Mouse (Mus musculus) forebrain, embryonic 16.5 days (tissue): ENCODE measurements around the gene Sbk2. TPM values are rescaled to one million over a fixed set of nuclear protein-coding genes. Genes with fewer than 3 reads are reported as not detected.

Source experiments
- ATAC-seq: fragments of 200-750 bp; cut with Nextera tagmentation; 2 replicates; pipeline ENCODE4 v1.8.0; 2017; ENCODE audit warnings: mild to moderate bottlenecking, moderate library complexity
- H3K27ac ChIP-seq: fragments of 300-500 bp; sonication (generic); 2 replicates; pipeline ENCODE4 v1.5.1; 2014; ENCODE audit warnings: low read length, control low read depth
- H3K27me3 ChIP-seq: fragments of 300-500 bp; sonication (generic); replicated peaks from 2 replicates; pipeline ENCODE4 v1.6.1; 2014; ENCODE audit warnings: low read length; ENCODE audit not compliant: control insufficient read depth, insufficient read depth
- H3K36me3 ChIP-seq: fragments of 300-500 bp; sonication (generic); 2 replicates; pipeline ENCODE4 v1.6.1; 2014; ENCODE audit not compliant: control insufficient read depth, insufficient read depth
- H3K4me1 ChIP-seq: fragments of 300-500 bp; sonication (generic); replicated peaks from 2 replicates; pipeline ENCODE4 v1.6.1; 2014; ENCODE audit warnings: low read length; ENCODE audit not compliant: control insufficient read depth, insufficient read depth
- H3K4me2 ChIP-seq: fragments of 300-500 bp; sonication (generic); 2 replicates; pipeline ENCODE4 v1.6.1; 2014; ENCODE audit warnings: mild to moderate bottlenecking, low read length, control low read depth
- H3K4me3 ChIP-seq: fragments of 300-500 bp; sonication (generic); replicated peaks from 2 replicates; pipeline ENCODE4 v1.5.1; 2014; ENCODE audit warnings: mild to moderate bottlenecking, low read length, control low read depth
- H3K9ac ChIP-seq: fragments of 300-500 bp; sonication (generic); replicated peaks from 2 replicates; pipeline ENCODE4 v1.6.1; 2014; ENCODE audit warnings: low read depth, low read length, control low read depth
- H3K9me3 ChIP-seq: fragments of 300-500 bp; sonication (generic); 2 replicates; pipeline ENCODE4 v1.6.1; 2016; ENCODE audit warnings: low read length; ENCODE audit not compliant: control insufficient read depth
- whole genome bisulfite sequencing: fragments of 180-500 bp; shearing (Covaris S2); extraction: QIAGEN DNeasy Blood & Tissue Kit; methylation state at CpG from one replicate; pipeline ENCODE4 v1.1.7; 2014; 5-methylcytosine and 5-hydroxymethylcytosine counted together
- polyA plus RNA-seq: library from polyadenylated mRNA; unstranded; fragments of >200 nt; fragmentation: Nextera tagmentation; extraction: Ambion mirVana; gene quantifications from 2 replicates; pipeline ENCODE4 v1.2.1, GENCODE M21; 2015

The Sbk2 gene
- polyA plus RNA-seq, 1 experiment from 2014 or later = not detected

GRCm38 (mm10) chr7:4924891-4925301 is 39.3 kb downstream of the Sbk2 start:
- no peak overlapping the region for H3K9ac ChIP-seq
- no peaks in the 10 kb centered on the region for H3K9me3 ChIP-seq
- H3K4me3 ChIP-seq = no peak overlapping the region
- WGBS = 0% methylated on average over 3 of the region's 4 CpGs
- peaks cover 9% of the 10 kb centered on the region for H3K36me3 ChIP-seq
- ATAC-seq = no peak
- H3K27ac ChIP-seq = peak overlapping the region; percentile 98
- H3K4me2 ChIP-seq = no peak overlapping the region
- H3K27me3 ChIP-seq = no peaks in the 10 kb centered on the region
- H3K4me1 ChIP-seq = peaks cover 49% of the 10 kb centered on the region

GRCm38 (mm10) chr7:4924483-4924882 is 39.7 kb downstream of the Sbk2 start:
- no peaks in the 10 kb centered on the region for H3K9me3 ChIP-seq
- peak overlapping the region; percentile 56 for H3K4me3 ChIP-seq
- peaks cover 13% of the 10 kb centered on the region for H3K36me3 ChIP-seq
- no peak for ATAC-seq
- 3% methylated on average over 4 of the region's 4 CpGs for WGBS
- H3K27me3 ChIP-seq = no peaks in the 10 kb centered on the region
- peak overlapping the region; percentile 77 for H3K9ac ChIP-seq
- peak overlapping the region; percentile 100 for H3K4me2 ChIP-seq
- peak overlapping the region; percentile 98 for H3K27ac ChIP-seq
- peaks cover 49% of the 10 kb centered on the region for H3K4me1 ChIP-seq

GRCm38 (mm10) chr7:4923586-4924364 is 40.4 kb downstream of the Sbk2 start:
- Histone ChIP-seq H3K4me3 (peak overlapping the region; percentile 56), H3K36me3 (peaks cover 19% of the 10 kb centered on the region), H3K4me2 (peak overlapping the region; percentile 100), H3K9ac (peak overlapping the region; percentile 77), H3K9me3 (no peaks in the 10 kb centered on the region), H3K4me1 (peaks cover 49% of the 10 kb centered on the region), H3K27me3 (no peaks in the 10 kb centered on the region), H3K27ac (peak overlapping the region; percentile 98)
- WGBS = 3% methylated on average over 37 of the region's 37 CpGs
- ATAC-seq = peak; percentile 1; the same call in 1 of the 2 replicates

DNA sequence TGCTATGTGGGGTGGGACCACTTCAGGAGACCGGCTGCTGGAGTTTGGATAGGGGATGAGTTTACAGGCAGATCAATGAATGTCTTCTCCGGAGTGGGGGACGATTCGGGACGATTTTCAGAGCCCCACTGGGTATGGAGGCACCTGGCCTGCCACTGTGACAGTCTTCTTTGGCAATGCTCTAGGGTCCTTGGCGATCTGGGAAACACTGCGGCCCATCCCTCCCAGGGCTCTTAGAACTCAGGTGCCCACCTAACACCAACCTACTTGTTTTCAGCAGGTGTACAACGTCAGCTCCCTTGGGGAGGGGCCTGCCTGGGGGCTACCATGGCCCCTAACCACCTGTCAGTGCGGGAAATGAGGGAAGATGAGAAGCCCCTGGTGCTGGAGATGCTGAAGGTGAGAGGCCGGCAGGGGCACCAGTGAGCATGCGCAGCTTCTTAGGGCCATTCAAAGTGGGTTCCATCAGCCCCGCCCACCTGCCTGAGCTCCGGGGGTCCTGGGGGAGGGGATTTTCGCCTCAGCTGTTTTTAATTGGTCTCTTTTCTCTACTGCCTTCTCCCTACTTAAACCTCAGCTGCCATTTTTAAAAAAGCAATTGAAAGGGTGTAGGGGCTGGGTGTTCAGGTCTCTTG is 41.2 kb downstream of the Sbk2 start:
- no peaks in the 10 kb centered on the region for H3K9me3 ChIP-seq
- peak overlapping the region; percentile 98 for H3K27ac ChIP-seq
- peak; percentile 51 for ATAC-seq
- H3K4me1 ChIP-seq = peaks cover 49% of the 10 kb centered on the region
- no peaks in the 10 kb centered on the region for H3K27me3 ChIP-seq
- 0% methylated on average over 14 of the region's 14 CpGs for WGBS
- H3K9ac ChIP-seq = peak overlapping the region; percentile 77
- H3K36me3 ChIP-seq = peaks cover 19% of the 10 kb centered on the region
- peak overlapping the region; percentile 100 for H3K4me2 ChIP-seq
- peak overlapping the region; percentile 56 for H3K4me3 ChIP-seq

- Histone ChIP-seq H3K36me3 (peaks cover 19% of the 10 kb centered on the region), H3K4me2 (peak overlapping the region; percentile 100), H3K9me3 (no peaks in the 10 kb centered on the region), H3K27me3 (no peaks in the 10 kb centered on the region), H3K4me1 (peaks cover 49% of the 10 kb centered on the region), H3K9ac (peak overlapping the region; percentile 77), H3K27ac (peak overlapping the region; percentile 98), H3K4me3 (peak overlapping the region; percentile 56)
- 0% methylated on average over 14 of the region's 14 CpGs for WGBS
- peak; percentile 79 for ATAC-seq
Observed at GRCm38 (mm10) chr7:4922508-4922907, 41.7 kb downstream of the Sbk2 start.

- Histone ChIP-seq H3K4me2 (peak within 1 kb of the TSS; percentile 100), H3K4me1 (peaks cover 51% of the 10 kb centered on the region), H3K4me3 (peak within 1 kb of the TSS; percentile 56), H3K9me3 (no peaks in the 10 kb centered on the region), H3K27me3 (no peaks in the 10 kb centered on the region), H3K36me3 (peaks cover 19% of the 10 kb centered on the region), H3K27ac (peak within 1 kb of the TSS; percentile 98), H3K9ac (peak within 1 kb of the TSS; percentile 77)
- 0 out of 2 replicates have a peak, but pooled peaks have one; percentile 3 for ATAC-seq
- 22% methylated on average over 8 of the region's 8 CpGs for WGBS
Observed at GRCm38 (mm10) chr7:4921824-4922482, 42.3 kb downstream of the Sbk2 start, which contains the start of gene Nat14. Nat14 (plus strand) TSS chr7:4922028.

DNA sequence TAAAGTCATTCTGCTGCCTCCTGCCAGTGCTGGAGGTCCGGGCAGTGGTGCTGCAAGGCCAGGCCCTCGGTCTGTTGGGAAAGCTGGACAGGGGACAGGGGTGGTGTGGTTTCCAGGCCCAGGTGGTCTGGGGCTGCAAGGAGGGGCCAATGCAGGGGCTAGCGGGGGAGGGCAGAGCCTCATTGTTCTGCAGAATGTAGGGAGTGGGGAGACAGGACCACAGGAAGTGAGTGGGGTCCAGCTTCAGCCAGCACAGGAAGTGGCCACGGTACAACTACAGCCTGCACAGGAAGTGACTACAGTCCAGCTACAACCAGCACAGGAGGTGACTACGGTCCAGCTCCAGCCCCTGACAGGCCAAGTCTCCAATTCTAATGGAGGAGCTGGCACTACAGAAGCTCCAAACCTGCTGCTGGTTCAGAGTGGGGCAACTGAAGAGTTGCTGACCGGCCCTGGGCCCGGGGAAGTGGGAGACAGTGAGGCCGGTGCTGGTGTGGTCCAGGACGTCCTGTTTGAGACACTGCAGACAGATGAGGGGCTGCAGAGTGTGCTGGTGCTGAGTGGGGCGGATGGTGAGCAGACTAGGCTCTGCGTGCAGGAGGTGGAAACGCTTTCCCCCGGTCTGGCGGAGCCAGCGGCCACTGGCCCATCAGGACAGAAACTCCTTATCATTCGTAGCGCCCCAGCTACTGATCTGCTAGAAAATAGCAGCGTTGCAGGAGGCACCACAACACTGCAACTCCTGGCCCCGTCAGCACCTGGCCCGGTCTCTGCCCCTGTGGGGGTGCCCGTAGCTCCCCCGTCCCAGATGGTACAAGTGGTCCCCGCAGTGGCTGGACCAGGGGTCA is 43.0 kb downstream of the Sbk2 start:
- ATAC-seq = no peak
- H3K9me3 ChIP-seq = no peaks in the 10 kb centered on the region
- peaks cover 19% of the 10 kb centered on the region for H3K36me3 ChIP-seq
- no peaks in the 10 kb centered on the region for H3K27me3 ChIP-seq
- peaks cover 59% of the 10 kb centered on the region for H3K4me1 ChIP-seq
- H3K4me2 ChIP-seq = no peak overlapping the region
- no peak overlapping the region for H3K4me3 ChIP-seq
- 0 out of 2 replicates have a peak overlapping the region, but pooled peaks have one; percentile 25 for H3K9ac ChIP-seq
- H3K27ac ChIP-seq = peak overlapping the region; percentile 98
- WGBS = 61% methylated on average over 23 of the region's 23 CpGs

DNA sequence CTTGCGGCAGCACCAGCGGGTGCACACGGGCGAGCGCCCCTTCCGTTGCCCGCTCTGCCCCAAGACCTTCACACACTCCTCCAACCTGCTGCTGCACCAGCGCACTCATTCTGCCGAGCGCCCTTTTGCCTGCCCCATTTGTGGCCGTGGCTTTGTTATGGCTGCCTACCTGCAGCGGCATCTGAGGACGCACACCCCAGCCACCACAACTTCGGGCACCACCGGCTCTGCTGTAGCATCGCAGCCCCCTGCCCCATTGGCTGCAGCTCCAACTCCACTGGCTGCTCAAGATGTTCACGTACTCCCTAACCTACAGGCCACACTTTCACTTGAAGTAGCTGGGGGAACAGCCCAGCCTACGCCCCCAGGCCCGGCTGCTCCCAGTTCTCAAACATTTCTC is 43.7 kb downstream of the Sbk2 start:
- H3K4me3 ChIP-seq = no peak overlapping the region

More for the DNA sequence above, 43.7 kb downstream of the Sbk2 start:
- 0 out of 2 replicates have a peak overlapping the region, but pooled peaks have one; percentile 6 for H3K9ac ChIP-seq
- H3K4me2 ChIP-seq = no peak overlapping the region
- H3K4me1 ChIP-seq = peaks cover 54% of the 10 kb centered on the region
- H3K36me3 ChIP-seq = peaks cover 19% of the 10 kb centered on the region
- ATAC-seq = no peak
- 90% methylated on average over 19 of the region's 19 CpGs for WGBS
- peak overlapping the region; percentile 29; the same call in 1 of the 2 replicates for H3K27ac ChIP-seq
- no peaks in the 10 kb centered on the region for H3K9me3 ChIP-seq
- H3K27me3 ChIP-seq = no peaks in the 10 kb centered on the region
